Mouse (Mus musculus): Measurements from ENCODE around the gene Midn.
A peak's percentile ranks its signal among the peaks of the same experiment; 100 is the strongest.
"Not testable (repeated sequence)": the region's sequence is repeated elsewhere in the genome, so short reads cannot be mapped to it uniquely, and the experiment has no call there.

The Midn gene

GRCm38 (mm10) chr10:80158307-80158986 is 10.4 kb downstream of the Midn start:
- DNase-seq (ENCODE audit: low spot score) = no peak

GRCm38 (mm10) chr10:80159021-80159560 is 11.0 kb downstream of the Midn start:
- DNase-seq (ENCODE audit: low spot score) = no peak

DNA sequence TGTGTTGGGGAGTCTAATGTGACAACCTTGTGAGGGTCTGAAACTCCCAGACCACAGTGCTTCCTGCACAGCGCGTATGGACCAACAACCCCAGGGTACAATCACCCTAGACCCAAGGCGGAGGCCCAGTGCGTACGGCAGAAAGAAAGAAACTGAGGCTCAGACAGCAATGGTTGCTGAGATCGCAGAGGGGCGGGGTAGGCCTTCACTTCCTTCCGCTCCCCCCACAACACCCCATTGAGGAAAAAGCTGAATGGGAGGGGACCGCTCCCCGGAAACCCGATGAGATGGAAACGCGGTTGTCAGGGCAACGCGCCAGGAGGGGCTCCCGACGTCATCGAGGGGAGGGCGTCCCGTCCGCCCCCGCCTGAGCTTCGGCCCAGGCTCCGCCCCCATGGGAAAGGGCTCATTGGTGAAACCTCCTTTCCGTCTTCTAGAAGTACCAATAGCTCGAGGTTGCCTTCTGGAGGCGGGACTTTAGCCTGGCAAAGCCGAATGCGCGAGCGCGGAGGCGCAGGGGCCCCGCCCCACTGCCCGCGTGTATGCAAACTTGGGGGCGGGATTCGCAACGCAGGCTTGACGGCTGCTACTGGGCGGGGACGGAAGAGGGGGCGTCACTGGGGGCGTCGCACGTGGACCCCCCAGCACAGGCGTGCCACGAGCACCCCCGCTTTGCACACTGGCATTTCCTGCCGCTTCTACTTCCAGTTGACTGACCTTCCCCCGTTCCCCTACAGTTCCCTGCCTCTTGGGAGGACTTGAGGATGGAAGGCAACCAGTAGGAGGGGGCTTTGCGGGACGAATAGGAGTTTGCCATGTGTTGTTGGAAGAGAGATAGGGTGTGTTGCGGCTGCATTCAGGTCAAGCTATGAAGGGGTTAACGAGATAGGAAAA is 11.7 kb downstream of the Midn start:
- DNase-seq (ENCODE audit: low spot score) = peak; percentile 99

DNA sequence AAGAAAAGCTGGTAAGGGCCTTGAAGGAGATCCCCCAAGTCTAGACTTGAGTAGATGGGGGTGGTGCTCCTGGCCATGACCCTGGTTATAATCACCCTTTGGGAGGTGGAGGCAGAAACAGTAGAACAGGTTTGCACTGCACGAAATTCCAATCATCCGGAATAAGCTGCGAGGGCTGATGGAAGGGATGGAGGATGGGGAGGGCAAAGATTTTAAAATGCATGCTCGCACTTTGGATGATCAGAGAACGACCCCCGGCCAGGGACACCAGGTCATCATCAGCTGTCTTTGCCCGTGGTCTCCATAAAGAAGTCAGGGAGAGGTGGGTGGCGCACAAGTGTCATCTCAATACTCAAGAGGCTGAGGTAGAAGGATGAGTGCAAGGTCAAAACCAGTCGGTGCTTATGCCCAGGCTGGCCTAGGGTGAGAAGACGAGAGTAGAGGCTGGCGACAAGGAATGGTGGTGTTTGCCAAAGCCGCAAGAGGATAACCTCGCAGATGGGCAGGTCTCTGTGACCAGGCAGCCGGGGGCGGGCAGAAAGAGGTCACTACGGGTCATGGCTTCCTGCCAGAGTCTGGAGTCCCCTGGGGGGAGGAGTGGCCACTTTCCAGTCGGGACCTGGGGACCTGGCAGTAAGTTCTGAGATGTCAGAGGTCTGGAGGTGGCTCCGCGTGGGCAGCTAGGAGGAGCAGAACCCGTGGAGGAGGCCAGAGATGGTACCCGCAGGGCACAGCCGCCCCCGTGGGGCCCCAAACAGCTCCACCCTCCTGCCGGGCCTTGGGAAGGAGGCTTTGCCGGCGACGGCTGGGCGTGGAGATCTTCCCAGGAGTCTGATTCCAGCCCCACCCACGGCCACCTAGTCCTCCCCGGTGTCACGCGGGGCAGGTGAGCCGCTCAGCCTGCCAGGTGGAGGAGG is 12.6 kb downstream of the Midn start:
- DNase-seq (ENCODE audit: low spot score) = peak; percentile 76

DNA sequence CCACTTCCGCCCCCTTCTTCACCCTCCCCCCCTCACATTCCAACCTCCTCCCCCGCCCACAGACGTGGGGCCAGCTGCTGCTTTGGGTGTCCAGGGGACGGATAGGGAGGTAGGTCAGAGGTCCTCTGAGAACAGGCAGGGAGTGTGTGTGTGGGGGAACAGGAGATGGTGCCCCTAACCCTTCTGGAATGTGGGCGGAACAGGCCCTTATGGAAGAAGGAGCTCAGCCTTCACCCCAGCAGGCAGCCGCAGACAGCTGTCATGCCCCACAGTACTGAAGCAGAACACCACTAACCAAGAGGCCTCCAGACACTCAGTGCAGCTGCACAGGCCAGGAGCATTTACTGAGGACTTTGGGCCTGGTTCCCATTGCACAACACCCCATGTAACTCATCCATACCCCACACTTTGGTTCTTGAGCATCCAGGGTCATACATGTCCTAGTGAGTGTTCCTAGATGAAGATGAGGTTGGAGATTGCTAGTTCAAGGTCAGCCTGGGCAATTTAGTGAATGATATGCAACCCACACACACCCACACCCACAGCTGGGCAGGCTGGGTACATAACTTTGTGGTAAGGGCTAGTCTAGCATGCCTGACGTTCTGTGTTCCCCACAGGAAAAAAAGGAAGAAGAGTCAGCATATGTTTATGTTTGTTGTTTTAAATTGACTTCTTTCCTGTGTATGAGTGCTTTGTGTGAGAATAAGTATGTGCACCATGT is 13.6 kb downstream of the Midn start:
- peak; percentile 56 for DNase-seq (ENCODE audit: low spot score)

DNA sequence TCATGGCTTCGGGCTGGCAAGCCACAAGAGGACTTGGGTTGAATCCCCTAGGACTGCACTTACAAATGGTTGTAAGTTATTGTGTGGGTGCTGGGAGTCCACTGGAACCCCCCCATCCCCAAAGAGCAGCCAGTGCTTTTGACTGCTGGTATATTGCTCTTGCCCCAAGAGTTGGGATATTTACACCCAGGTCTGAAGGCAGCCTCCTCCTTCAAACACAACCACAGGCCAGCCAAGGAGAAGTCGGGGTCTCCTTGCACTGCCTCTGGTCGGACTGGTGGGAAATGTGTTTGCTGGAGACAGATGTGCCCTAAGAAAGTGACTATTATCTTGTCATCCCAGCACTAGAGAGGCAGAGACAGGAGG is 14.2 kb downstream of the Midn start:
- no peak for DNase-seq (ENCODE audit: low spot score)

DNA sequence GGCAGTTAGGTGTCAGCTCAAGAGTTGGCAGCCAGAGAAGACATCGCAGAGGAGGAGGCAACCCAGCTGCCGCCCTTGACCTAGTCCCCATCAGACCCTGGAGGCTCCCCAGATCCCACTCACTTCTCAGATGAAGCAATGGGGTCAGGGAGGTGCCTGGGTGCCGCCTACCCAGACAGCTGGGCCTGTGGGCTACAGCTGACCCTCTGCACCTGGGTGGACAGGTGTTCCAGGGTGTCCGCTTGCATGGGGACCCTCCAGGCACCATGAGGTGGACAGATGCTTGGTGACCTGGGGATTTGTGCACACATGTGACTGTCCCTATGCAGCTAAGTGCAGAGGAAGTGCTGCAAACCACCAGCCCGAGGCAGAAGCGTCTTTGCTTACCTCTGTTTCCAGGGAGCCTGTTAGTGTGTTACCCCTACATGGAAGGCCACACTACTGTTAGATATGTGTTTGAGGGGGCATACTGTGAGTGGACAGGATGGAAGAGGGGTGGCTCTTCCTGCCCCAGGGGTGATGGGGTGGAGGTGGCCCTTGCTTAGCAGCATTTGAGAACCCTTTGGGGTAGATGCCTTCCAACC is 14.7 kb downstream of the Midn start:
- DNase-seq (ENCODE audit: low spot score) = no peak

- no peak for DNase-seq (ENCODE audit: low spot score)
These were observed 15.6 kb downstream of the Midn start for GRCm38 (mm10) chr10:80163721-80164120.

DNA sequence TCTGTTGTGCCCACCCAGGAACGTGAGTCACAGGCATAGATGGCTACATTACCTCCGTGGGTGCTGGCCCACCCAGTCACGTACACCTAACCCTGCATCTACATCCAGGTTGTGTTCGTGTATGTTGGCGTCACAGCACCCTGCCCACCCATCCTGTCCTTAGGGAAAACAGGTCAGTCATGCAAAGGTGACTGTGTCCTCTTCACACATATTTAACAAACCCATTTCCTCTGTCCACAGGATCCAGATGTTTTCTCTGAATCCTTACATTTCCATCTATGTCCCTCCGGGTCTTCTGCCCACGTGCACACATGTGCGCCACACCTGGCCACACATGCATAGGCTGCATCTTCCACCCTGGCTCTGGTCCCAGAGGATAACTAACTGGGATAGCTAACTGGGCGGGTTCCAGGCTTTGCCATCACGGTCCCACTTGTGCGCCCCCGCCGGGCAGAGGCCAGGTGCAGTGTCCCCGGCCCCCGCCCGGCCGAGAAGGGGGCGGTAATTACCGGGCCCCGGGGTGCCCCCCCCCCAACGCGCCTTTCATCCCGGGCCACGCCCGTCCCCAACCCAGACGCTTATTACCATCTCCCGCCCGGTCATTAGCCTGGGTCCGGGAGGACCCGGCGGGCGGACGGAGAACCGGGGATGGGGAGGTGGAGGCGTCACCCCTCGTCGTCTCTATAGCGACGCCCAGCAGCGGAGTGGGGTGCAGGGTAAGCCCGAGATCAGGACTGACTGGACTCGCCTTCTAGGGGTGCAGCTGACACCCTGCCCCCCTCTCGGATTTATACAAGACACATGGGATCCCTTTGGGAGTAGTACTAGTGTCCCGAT is 16.3 kb downstream of the Midn start:
- DNase-seq (ENCODE audit: low spot score) = no peak

GRCm38 (mm10) chr10:80164998-80165344 is 16.9 kb downstream of the Midn start:
- DNase-seq (ENCODE audit: low spot score) = peak; percentile 99

GRCm38 (mm10) chr10:80165392-80166128 is 17.5 kb downstream of the Midn start, which contains the start of gene Cirbp:
Cirbp (plus strand) TSS chr10:80165985.
- peak; percentile 71 for DNase-seq (ENCODE audit: low spot score)

DNA sequence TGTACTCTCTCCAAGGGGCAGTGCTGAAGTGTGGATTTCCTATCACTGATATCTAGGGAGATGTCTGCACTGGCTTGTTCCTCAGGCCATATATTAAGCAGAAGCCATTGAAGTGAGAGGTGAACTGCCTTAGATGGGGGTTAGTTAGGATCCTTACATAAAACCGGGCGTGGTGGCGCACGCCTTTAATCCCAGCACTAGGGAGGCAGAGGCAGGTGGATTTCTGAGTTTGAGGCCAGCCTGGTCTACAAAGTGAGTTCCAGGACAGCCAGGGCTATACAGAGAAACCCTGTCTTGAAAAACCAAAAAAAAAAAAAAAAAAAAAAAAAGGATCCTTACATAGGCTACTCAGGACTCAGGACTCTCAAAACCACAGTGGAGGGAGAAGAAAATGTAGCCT is 18.1 kb downstream of the Midn start:
- DNase-seq (ENCODE audit: low spot score) = not testable (repeated sequence)

- DNase-seq (ENCODE audit: low spot score) = peak; percentile 100
These were observed 19.5 kb downstream of the Midn start for GRCm38 (mm10) chr10:80167460-80168037.

- DNase-seq (ENCODE audit: low spot score) = peak; percentile 94
These were observed 20.1 kb downstream of the Midn start for GRCm38 (mm10) chr10:80168038-80168661.

GRCm38 (mm10) chr10:80169070-80169469 is 21.0 kb downstream of the Midn start:
- no peak for DNase-seq (ENCODE audit: low spot score)

GRCm38 (mm10) chr10:80169651-80170050 is 21.6 kb downstream of the Midn start:
- DNase-seq (ENCODE audit: low spot score) = no peak

DNA sequence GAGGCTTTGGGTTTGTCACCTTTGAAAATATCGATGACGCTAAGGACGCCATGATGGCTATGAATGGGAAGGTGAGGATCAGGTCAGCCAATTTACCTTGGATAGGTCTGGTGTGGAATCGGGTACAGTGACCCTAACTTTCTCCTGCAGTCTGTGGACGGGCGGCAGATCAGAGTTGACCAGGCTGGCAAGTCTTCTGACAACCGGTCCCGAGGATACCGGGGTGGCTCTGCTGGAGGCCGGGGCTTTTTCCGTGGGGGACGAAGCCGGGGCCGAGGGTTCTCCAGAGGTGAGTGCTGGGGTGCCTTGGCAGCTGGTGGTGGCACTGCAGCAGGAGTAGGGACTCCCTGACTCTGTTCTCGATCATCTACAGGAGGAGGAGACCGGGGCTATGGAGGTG is 22.0 kb downstream of the Midn start:
- DNase-seq (ENCODE audit: low spot score) = no peak

DNA sequence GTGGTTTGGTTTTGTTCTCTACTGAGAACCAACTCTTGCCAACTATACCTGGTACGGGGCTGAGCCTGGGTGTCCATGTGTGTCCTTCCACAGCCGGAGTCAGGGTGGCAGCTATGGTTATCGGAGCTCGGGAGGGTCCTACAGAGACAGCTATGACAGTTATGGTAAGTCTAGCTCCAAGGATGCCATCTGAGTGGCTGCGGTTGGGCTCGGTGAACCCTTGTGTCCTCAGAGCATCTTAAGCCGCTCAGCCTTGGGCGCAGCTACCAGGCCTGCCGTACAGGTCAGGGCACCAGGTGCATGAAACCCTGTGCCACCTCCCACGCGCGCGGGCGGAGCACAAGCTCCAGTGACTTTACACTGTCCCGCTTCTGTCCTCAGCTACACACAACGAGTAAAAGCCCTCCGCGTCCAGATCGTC is 22.5 kb downstream of the Midn start:
- DNase-seq (ENCODE audit: low spot score) = no peak

All from retina, embryonic 14.5 days (tissue).